Comparison of ENCODE assay signal across 10 mouse cellular contexts in the genomic region with DNA sequence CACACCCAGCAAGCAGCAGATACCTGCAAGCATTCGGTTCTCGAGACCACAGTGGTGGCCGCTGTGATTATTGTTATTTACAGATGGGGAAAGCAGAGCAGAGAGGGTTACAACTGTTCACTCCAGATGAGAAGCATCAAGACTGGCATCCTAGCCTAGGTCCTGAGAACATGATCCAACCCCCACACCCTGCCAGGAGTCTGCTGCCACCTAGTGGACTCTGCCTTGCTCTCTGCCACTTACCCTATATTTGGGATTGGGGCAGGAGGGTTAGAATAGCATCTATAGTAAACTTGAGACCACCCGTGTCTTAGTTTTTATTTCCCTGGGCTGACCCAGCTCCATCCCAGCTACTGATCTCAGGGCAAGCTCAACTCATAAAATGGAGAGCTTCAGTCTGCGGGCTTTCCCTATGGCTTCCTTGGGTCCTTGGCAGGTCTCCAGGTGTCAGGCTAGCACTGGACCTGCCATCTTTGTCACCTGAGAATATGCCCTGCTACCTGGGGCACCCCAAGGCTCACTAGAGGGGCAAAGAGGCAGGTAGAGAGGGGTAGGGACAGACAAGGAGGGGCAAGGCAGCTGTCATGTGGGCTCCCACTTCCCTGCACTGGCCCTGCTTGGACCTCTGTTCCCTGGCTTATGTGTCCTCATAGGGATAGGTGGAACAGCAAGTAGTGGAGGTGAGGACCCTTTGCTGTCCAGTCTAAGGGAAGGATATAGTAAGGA. TPM values are rescaled to one million over a fixed set of nuclear protein-coding genes. Genes with fewer than 3 reads are reported as not detected.
DNase-seq lines count a peak whose midpoint lies in the region; ATAC-seq and TF ChIP-seq lines count a peak whose summit lies in the region.
"Had no signal": no experiment of that assay in that cellular context is flagged by ENCODE, and none has a peak within 500 bp of the region (broad histone marks: within the 10 kb centered on the region; RNA-seq: fewer than 3 reads in every experiment).

No protein-coding gene starts in this region.

- no peak overlapping the region for H3K4me2 ChIP-seq in heart, embryonic 11.5 days
- H3K4me2 ChIP-seq in kidney, postnatal 0 days (ENCODE audit: low read length) = no peak overlapping the region
- H3K4me2 ChIP-seq: embryonic facial prominence, embryonic 13.5 days; liver, embryonic 15.5 days had no signal

- WGBS in heart, adult 2 months = 51% methylated on average over 5 of the region's 5 CpGs
- WGBS in heart, embryonic 11.5 days (ENCODE audit: insufficient replicate concordance) = 40% methylated on average over 5 of the region's 5 CpGs
- 27% methylated on average over 5 of the region's 5 CpGs for WGBS in kidney, postnatal 0 days

- H3K36me3 ChIP-seq in heart, adult 2 months (ENCODE audit: control insufficient read depth, insufficient read depth, low read length) = no peaks in the 10 kb centered on the region
- H3K36me3 ChIP-seq in heart, embryonic 11.5 days (ENCODE audit: control insufficient read depth, insufficient read depth, low read length) = no peaks in the 10 kb centered on the region
- no peaks in the 10 kb centered on the region for H3K36me3 ChIP-seq in kidney, postnatal 0 days (ENCODE audit: insufficient read depth, low read length)
- H3K36me3 ChIP-seq: embryonic facial prominence, embryonic 13.5 days; liver, embryonic 15.5 days had no signal

- no peaks in the 10 kb centered on the region for H3K9me3 ChIP-seq in heart, embryonic 11.5 days (replicated peaks; ENCODE audit: control insufficient read depth, low read length)
- H3K9me3 ChIP-seq in kidney, postnatal 0 days (replicated peaks; ENCODE audit: low read length) = no peaks in the 10 kb centered on the region
- H3K9me3 ChIP-seq: embryonic facial prominence, embryonic 13.5 days; liver, embryonic 15.5 days had no signal

- no peaks in the 10 kb centered on the region for H3K27me3 ChIP-seq in heart, adult 2 months (ENCODE audit: control insufficient read depth, insufficient read depth, low read length)
- H3K27me3 ChIP-seq in heart, embryonic 11.5 days (ENCODE audit: control insufficient read depth, insufficient read depth, low read length) = peaks cover 47% of the 10 kb centered on the region
- no peaks in the 10 kb centered on the region for H3K27me3 ChIP-seq in kidney, postnatal 0 days (ENCODE audit: insufficient read depth, low read length)

- peak; percentile 50 to 54 for DNase-seq in heart, adult 2 months
- DNase-seq in urinary bladder, postnatal 36 days (ENCODE audit: low spot score in 2 of 2) = peak; percentile 34 to 63
- DNase-seq in urinary bladder, adult 2 months (ENCODE audit: low spot score) = no peak
- DNase-seq in cerebellum, postnatal 14 days = peak; percentile 70 to 81
- peak; percentile 79 for DNase-seq in kidney, postnatal 0 days (ENCODE audit: low spot score)
- peak; percentile 37 to 83 for DNase-seq in thymus, postnatal 10 days (ENCODE audit: low spot score in 2 of 2)

- no peaks in the 10 kb centered on the region for H3K4me1 ChIP-seq in heart, adult 2 months (ENCODE audit: control insufficient read depth, insufficient read depth, low read length)
- H3K4me1 ChIP-seq in heart, embryonic 11.5 days (ENCODE audit: control insufficient read depth, insufficient read depth, low read length) = peaks cover 24% of the 10 kb centered on the region
- H3K4me1 ChIP-seq in kidney, postnatal 0 days (replicated peaks; ENCODE audit: insufficient read depth, low read length) = no peaks in the 10 kb centered on the region

- H3K27ac ChIP-seq in heart, adult 2 months = no peak overlapping the region
- H3K27ac ChIP-seq in heart, embryonic 11.5 days (ENCODE audit: low read depth, low read length) = no peak overlapping the region
- no peak overlapping the region for H3K27ac ChIP-seq in kidney, postnatal 0 days
- H3K27ac ChIP-seq: embryonic facial prominence, embryonic 13.5 days; liver, embryonic 15.5 days had no signal

- intact Hi-C loops in heart, adult 2 months (cut with DNase I) = no loop called here

- H3K4me3 ChIP-seq in heart, adult 2 months = no peak overlapping the region
- no peak overlapping the region for H3K4me3 ChIP-seq in heart, embryonic 11.5 days (ENCODE audit: low read depth, low read length)
- no peak overlapping the region for H3K4me3 ChIP-seq in kidney, postnatal 0 days (replicated peaks; ENCODE audit: low read depth, low read length)
- H3K4me3 ChIP-seq: embryonic facial prominence, embryonic 13.5 days; liver, embryonic 15.5 days had no signal

- TF ChIP-seq POLR2A in heart, adult 2 months (IDR thresholded peaks at IDR 0.05; ENCODE audit: insufficient read depth, low read depth, low read length) = no peak

- H3K79me2 ChIP-seq in heart, adult 2 months (replicated peaks; ENCODE audit: control insufficient read depth, insufficient read depth, low read length) = no peaks in the 10 kb centered on the region

- H3K9ac ChIP-seq in heart, adult 2 months (ENCODE audit: low read depth, low read length) = no peak overlapping the region
- no peak overlapping the region for H3K9ac ChIP-seq in heart, embryonic 11.5 days (ENCODE audit: low read depth, low read length)
- H3K9ac ChIP-seq in kidney, postnatal 0 days (ENCODE audit: low read depth, low read length) = no peak overlapping the region
- H3K9ac ChIP-seq: embryonic facial prominence, embryonic 13.5 days; liver, embryonic 15.5 days had no signal

- ATAC-seq in heart, embryonic 11.5 days (replicated peaks; ENCODE audit: insufficient number of reproducible peaks, low FRiP score, low TSS enrichment) = no peak
- 0 out of 2 replicates have a peak, but pooled peaks have one; percentile 27 for ATAC-seq in kidney, postnatal 0 days (replicated peaks; ENCODE audit: low FRiP score, low read depth)
- ATAC-seq in megakaryocyte, adult 5-6 weeks (ENCODE audit: poor library complexity, severe bottlenecking) = peak; percentile 50

- peak; percentile 44; the same call in 1 of the 2 replicates for TF ChIP-seq EP300 in heart, adult 2 months (IDR thresholded peaks at IDR 0.05; ENCODE audit: insufficient read depth, low read depth, low read length)

- TF ChIP-seq CTCF in heart, adult 2 months (IDR thresholded peaks at IDR 0.05) = peak; percentile 84
- peak; percentile 91 for TF ChIP-seq CTCF in kidney, postnatal 0 days (IDR thresholded peaks at IDR 0.05; ENCODE audit: low read depth)

RNA-seq across cellular contexts. Expression of a gene that starts 2.6 kb away (rescaled TPM):
- 10 to 100 TPM; 14.8 to 18.0 TPM for total RNA-seq in heart, adult 2 months (2021)
- polyA plus RNA-seq in heart, adult 2 months (2012; rRNA removed) = 21.3 and 28.9 TPM in 2 replicates
- polyA plus RNA-seq in heart, embryonic 11.5 days (2014; fragmentation: Nextera tagmentation; extraction: Ambion mirVana) = 26.6 and 30.8 TPM in 2 replicates
- polyA plus RNA-seq in urinary bladder, adult 2 months (2012; rRNA removed) = 67.2 and 73.7 TPM in 2 replicates
- 29.0 and 30.4 TPM in 2 replicates for polyA plus RNA-seq in kidney, postnatal 0 days (2015; fragmentation: Nextera tagmentation; extraction: Ambion mirVana)
- total RNA-seq in megakaryocyte, adult 5-6 weeks (2015) = 1.5 and 3.5 TPM in 2 replicates
- total RNA-seq in megakaryocyte, adult 5-6 weeks (2017) = 1.5 and 8.3 TPM in 2 replicates

RNA-seq across cellular contexts. Expression of a gene that starts 12.6 kb away (rescaled TPM):
- total RNA-seq in heart, adult 2 months (2021) = not detected
- polyA plus RNA-seq in heart, adult 2 months (2012; rRNA removed) = 0.15 and 0.18 TPM in 2 replicates
- polyA plus RNA-seq in heart, embryonic 11.5 days (2014; fragmentation: Nextera tagmentation; extraction: Ambion mirVana) = not detected in 2 replicates
- 0.08 TPM in 1 of 2 replicates, not detected in the other for polyA plus RNA-seq in urinary bladder, adult 2 months (2012; rRNA removed)
- not detected in 2 replicates for polyA plus RNA-seq in kidney, postnatal 0 days (2015; fragmentation: Nextera tagmentation; extraction: Ambion mirVana)
- not detected in 2 replicates for total RNA-seq in megakaryocyte, adult 5-6 weeks (2015)
- total RNA-seq in megakaryocyte, adult 5-6 weeks (2017) = not detected in 2 replicates
- polyA plus RNA-seq: embryonic facial prominence, embryonic 13.5 days; liver, embryonic 15.5 days had no signal

RNA-seq across cellular contexts. Expression of a gene that starts 30.1 kb away (rescaled TPM):
- total RNA-seq in heart, adult 2 months (2021) = 1 to 10 TPM; 1.2 to 1.3 TPM
- polyA plus RNA-seq in heart, adult 2 months (2012; rRNA removed) = 1.9 TPM in 2 replicates
- polyA plus RNA-seq in heart, embryonic 11.5 days (2014; fragmentation: Nextera tagmentation; extraction: Ambion mirVana) = 2.3 and 3.4 TPM in 2 replicates
- 1.2 and 2.1 TPM in 2 replicates for polyA plus RNA-seq in urinary bladder, adult 2 months (2012; rRNA removed)
- 1.2 TPM in 2 replicates for polyA plus RNA-seq in kidney, postnatal 0 days (2015; fragmentation: Nextera tagmentation; extraction: Ambion mirVana)
- total RNA-seq in megakaryocyte, adult 5-6 weeks (2015) = 0.05 TPM in 1 of 2 replicates, not detected in the other
- total RNA-seq in megakaryocyte, adult 5-6 weeks (2017) = not detected in 2 replicates
